Mouse (Mus musculus): ENCODE results near the gene Tmem143. TPM values are rescaled to one million over a fixed set of nuclear protein-coding genes. Genes with fewer than 3 reads are reported as not detected.
"Not testable (repeated sequence)": the region's sequence is repeated elsewhere in the genome, so short reads cannot be mapped to it uniquely, and the experiment has no call there.

Gene Tmem143
- total RNA-seq (2021) (10 to 100 TPM; 60.8 to 65.3 TPM), polyA plus RNA-seq (2012; rRNA removed) (173 and 207 TPM in 2 replicates)
- long read RNA-seq, transcript Tmem143-203 (7 exons, 2,466 nt), result minor isoform, 7 of 21 reads
- long read RNA-seq, transcript Tmem143-201 (8 exons, 2,297 nt), result major isoform, 11 of 21 reads
- long read RNA-seq, partial matches to known transcripts, result 1 of 21 reads
- long read RNA-seq, other reads (novel, unspliced or antisense), result 2 of 21 reads

DNA sequence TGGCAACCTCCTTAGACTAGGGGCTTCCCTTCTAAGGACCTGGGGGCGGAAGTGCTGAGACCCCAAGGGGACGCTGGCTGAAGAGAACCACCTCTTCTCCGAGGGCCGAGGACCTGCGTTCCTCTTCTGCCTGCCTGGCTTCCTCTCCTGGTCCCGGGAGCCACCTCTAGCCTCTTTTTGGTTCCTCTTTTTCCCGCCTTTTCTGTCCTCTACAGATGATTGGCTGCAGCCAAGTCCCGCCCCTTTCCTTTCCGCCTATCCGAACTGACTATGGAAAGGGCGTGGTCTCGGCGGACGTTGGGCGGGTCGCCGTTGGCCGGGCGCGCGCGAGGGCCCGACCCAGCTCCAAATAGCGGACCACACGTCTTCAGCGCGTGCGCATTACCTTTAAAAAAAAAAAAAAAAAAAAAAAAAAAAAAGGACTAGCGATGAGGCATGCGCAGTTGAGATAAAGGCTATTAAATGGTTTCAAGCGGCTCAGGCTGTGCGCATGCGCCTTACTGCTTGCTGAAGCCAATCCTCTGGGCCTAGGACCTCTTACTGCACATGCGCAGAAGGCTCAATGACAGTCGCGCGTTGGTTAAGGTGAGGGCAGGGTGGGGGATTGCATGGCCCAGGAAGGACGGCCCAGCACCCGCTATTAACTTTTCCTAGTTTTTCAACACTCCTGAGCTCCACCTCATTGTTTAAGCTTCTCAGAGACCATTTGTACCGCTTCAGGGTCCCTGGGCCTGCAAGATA is at the start of gene Tmem143, which contains the start of gene Syngr4:
Gene Tmem143 (plus strand): TSS at position 425 of the 741 bp plus-strand sequence.
Gene Syngr4 (minus strand): TSS at position 198 of the 741 bp plus-strand sequence.
- peak; percentile 97 for DNase-seq

GRCm38 (mm10) chr7:45848447-45849027 is 48.2 kb upstream of the Tmem143 start:
- no peak for DNase-seq

DNA sequence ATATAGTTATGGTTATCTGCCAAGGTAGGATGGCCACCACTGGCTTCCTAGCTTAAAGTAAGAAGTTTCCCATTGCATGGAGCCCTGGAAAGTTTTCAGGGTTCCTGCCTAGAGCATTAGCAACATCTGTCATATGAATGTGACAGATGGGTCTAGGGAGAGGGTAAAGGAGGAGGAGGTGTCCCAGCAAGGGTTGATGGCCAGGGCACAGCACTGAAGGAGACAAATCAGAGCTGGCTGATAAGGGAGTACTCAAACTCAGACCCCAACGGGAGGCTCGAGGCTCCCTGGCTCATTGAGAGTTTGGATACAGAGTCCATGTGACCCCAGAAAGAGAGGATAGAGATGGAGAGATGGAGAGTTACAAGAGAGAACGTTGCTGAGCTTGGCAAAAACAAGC is 46.1 kb upstream of the Tmem143 start:
- peak; percentile 37 for DNase-seq

- DNase-seq, result no peak
Measured at GRCm38 (mm10) chr7:45853089-45853488, 43.7 kb upstream of the Tmem143 start.

DNA sequence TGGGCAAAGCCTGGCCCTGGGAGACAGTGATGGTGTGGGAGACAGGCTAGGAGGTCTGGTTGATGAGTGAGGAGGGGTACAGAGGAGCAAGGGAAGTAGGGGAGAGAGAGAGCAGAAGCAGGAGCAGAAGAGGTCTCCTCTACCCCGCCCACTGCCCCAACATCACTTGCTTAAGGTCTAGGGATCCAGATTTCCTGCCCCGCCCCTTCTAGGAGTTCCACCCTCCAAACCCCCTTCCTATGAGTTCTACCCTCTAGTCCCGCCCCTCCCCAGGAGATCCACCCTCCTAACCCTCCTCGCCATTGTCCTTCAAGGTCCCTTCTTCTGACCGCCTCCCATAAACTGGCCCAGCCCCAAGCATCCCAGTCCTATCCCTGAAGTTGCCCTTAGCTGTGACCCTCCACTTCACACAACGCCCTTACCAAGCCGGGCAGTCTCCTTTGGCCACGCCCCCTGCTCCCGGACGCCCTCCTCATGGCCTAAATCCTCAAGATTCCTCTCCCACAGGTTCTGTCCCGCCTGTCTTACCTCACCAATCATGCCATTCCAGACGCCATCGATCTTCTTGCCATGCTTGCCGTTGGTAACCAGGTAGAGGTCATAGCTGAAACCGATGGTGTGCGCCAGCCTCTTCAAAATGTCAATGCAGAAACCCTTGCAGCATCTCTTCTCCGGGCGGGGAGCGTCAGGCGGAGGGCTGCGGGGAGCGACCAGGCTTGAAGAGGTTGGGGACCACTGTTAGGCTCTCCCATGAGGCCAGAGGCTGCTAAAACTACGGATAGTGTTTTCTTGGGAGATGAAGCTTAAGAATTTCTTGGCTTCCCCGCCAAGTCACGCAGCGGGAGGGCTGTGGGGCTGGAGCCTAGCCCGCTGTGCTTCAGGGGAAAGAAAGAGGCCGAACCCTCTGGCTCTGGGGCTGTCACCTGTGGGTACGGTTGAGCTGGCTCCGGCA is 39.5 kb upstream of the Tmem143 start:
- no peak for DNase-seq

GRCm38 (mm10) chr7:45859008-45859407 is 37.7 kb upstream of the Tmem143 start:
- DNase-seq, result no peak

DNA sequence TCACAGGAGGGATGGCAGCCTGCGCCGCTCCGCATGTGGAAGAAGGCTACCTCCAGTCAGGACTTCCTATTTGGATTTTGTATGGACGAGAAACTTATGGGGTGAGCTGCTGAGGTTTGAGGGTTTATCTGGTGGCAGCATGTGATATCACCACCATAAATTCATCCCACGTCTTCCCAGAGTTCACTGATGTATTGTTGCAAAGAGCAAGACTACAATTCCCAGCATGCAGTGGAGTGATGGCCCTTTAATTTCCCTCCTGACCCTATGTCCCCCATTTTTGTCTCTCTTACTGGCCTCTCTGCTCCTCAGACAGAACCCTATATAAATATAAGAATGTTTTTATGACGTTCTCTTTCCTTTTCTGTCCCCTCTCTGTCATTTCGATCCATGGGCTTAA is 33.9 kb upstream of the Tmem143 start:
- no peak for DNase-seq

DNA sequence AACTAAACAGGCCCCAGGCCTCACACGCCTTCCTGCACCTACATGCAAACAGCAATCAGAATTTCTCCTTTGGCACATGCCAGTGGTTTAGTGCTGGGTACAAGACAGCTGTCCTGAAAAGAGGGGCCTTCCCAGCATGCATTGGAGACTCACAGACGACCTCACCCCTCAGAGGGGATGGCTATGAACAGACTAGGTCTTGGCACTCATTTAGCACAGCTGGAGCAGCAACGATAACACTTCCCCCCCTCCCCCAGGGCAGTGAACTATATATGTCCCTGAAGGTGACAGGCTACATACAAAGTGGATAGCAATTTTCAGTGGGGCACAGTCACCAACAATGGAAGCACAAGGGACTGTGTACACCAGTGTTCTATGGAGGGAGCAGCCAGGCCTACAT is 32.3 kb upstream of the Tmem143 start:
- no peak for DNase-seq

GRCm38 (mm10) chr7:45865925-45866910 is 30.5 kb upstream of the Tmem143 start:
- peak; percentile 94 for DNase-seq

DNA sequence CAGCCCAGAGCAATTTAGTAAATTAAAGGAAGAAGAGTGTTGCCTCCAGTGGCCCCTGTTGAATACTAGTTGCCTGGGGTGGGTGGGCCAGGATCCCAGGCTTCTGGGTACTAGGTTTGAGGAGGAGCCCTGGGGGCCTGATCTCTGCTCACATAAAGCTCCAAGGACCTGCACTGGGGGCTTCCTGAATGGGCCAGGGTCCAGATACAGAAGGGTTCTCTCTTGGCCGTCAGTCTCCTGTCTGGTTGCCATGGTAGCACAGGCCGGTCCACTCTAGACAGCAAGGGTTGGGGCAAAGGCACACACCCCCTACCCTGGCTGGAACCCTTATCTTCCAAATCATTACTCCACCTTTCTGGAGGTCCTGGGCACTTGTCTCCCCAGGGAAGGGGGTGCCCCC is 28.9 kb upstream of the Tmem143 start:
- no peak for DNase-seq

DNA sequence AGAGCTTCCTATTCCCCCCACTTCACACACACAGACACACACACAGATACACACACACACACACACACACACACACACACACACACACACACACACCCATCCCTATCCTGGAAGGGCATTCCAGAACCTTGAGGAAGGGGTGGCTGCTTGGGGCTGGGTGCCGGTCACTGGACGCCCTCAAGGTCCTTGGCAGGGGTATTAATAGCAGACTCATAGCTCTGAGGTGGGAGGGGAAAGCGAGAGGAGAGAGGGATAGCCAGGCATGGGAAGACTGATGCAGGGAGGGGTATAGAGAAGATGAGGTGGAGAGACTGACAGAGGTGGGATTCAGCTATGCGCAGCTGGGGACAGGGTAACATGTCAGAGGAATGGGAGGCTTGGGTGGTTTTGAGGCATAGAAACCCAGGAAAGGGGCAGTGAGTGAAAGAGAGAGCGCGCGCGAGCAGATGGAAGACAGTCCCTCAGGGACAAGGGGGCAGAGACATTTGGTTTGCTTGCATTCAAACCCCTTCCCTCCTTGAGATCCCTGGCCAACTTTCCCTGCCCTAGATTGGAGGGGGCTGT is 27.6 kb upstream of the Tmem143 start:
- peak; percentile 38 for DNase-seq

DNA sequence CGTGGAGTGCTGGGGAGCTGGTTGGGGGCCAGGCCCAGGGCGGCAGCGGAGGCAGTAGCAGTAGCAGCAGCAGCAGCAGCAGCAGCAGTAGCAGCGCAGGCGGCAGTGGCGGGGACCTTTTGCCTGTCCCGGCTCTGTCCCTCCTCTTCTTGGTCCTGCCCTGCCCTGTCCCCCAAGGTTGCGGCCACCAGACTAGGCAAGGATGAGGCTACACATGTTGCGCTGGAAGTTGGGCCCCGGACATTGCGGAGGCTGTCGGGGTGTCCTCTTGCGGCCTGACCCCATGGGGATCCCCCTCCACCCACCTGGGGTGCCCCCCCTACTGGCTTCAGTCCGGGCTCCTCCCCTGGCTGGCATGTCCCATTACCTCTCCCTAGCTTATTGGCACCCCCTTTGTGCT is 27.0 kb upstream of the Tmem143 start:
- peak; percentile 21 for DNase-seq

DNA sequence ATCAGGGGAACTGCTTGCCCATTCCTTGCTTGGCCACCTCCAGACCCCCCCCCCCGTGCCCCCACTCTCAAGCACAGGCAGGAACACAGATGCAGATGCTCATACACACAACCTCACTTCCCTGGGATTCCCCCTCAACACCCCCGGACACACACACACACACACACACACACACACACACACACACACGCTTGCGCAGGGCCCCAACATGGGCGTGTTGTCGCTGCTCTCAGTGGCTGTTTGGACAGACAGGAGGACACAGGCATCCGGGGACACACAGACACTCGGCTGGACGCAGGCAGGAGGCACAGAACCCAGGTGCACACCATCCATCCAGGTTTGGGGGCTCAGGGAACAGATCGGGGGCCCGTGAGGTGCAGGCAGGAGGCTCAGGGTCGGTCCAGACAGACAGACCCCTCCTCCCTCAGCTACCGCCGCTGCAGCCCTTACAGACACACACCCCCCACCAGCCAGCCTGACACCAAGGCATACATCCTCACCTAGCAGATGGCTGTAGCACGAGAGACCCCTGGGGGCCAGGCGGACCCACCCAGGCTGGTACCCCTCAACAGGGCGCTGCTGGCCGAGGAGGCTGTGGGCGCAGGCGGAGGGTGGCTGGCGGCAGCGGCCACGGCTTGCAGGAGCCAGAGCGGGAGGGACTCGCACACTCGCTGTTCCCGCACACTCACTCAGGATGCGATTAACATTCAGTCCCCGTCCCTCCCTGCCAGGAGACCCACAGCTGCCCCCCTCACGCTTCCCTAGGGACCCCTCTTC is 26.3 kb upstream of the Tmem143 start:
- no peak for DNase-seq

DNA sequence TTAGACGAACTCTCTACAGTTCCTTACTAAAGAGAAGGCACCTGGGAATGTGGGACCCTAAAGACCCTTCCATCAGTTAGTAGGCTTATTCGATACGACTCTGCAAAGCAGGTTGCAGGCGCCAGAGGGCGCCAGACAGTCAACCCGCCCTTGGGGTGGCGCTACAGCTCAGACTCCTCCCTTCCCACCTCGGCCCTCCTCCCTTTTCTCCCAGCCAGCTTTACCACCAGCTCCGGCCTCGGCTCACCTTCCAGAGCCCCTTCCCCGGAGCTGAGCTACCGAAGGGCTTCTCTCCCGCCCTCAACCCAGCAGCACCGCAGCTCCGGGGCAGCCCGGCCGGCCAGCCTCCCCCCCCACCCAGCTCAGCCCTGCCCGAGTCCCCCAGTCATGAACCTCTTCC is 24.1 kb upstream of the Tmem143 start, which contains the start of gene Kdelr1:
Gene Kdelr1 (plus strand): TSS at position 149 of the 400 bp plus-strand sequence.
- DNase-seq, result peak; percentile 91

- peak; percentile 85 for DNase-seq
Measured at GRCm38 (mm10) chr7:45873061-45873947, 23.4 kb upstream of the Tmem143 start.

DNA sequence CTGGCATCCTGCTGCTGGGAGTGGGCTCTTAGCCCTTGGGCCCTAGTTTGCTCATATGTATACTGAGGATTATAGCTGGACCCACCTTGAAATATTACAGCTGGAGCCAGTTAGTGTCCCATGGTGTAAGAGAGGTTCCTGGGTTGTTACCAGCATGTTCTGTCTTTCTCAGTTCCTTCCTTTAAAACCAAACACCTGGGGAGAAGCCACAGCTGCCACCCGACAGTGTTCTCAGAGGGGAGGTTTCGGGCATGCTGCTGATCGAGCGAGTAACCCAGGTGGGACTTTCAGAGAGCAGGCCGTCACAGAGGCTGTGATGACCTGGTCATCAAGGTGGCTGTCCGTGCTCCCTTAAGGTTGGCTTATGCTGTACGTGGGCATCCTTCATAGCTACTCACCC is 19.8 kb upstream of the Tmem143 start:
- DNase-seq, result no peak

GRCm38 (mm10) chr7:45878278-45878677 is 18.5 kb upstream of the Tmem143 start, which contains the start of gene Grin2d:
Gene Grin2d (minus strand): TSS chr7:45878378.
- not testable (repeated sequence) for DNase-seq

DNA sequence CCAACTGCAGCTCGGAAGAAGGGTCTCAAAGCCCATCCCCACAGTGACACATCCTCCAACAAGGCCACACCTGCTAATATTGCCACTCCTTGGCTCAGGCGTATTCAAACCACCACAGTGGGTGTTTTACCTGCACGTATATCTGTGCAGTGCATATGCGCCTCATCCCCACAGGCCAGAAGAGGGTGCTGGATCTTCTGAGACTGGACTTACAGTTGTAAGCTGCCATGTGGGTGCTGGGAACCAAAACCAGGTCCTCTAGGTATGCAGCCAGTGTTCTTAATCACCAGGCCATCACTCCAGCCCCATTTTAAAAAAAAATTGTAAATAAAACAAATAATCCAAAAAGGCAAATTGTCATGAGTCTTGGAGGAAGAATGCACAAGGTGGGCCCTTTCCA is 16.2 kb upstream of the Tmem143 start:
- no peak for DNase-seq
